Mouse (Mus musculus): ENCODE data around the gene Rph3al.

Rph3al gene

GRCm38 (mm10) chr11:75801771-75802550 is 136.3 kb downstream of the Rph3al start:
- DNase-seq, result no peak

GRCm38 (mm10) chr11:75801369-75801768 is 136.9 kb downstream of the Rph3al start:
- DNase-seq, result no peak

- no peak for DNase-seq
Observed at GRCm38 (mm10) chr11:75796536-75797246, 141.5 kb downstream of the Rph3al start.

- peak; percentile 80 for DNase-seq
Observed at GRCm38 (mm10) chr11:75796029-75796445, 142.2 kb downstream of the Rph3al start, which contains the start of gene Doc2b. Doc2b (minus strand) TSS chr11:75796049.

- DNase-seq, result peak; percentile 29
Observed at GRCm38 (mm10) chr11:75795321-75795636, 142.9 kb downstream of the Rph3al start.

GRCm38 (mm10) chr11:75794602-75795320 is 143.5 kb downstream of the Rph3al start:
- peak; percentile 12 for DNase-seq

GRCm38 (mm10) chr11:75793351-75793750 is 144.9 kb downstream of the Rph3al start:
- DNase-seq, result no peak

GRCm38 (mm10) chr11:75792535-75792934 is 145.7 kb downstream of the Rph3al start:
- DNase-seq, result no peak

- no peak for DNase-seq
Observed at GRCm38 (mm10) chr11:75785897-75786296, 152.3 kb downstream of the Rph3al start.

GRCm38 (mm10) chr11:75783799-75784198 is 154.4 kb downstream of the Rph3al start:
- no peak for DNase-seq

GRCm38 (mm10) chr11:75781919-75782318 is 156.3 kb downstream of the Rph3al start:
- DNase-seq, result peak; percentile 69
